Mouse (Mus musculus) hindbrain, embryonic 12.5 days (tissue): ENCODE data around the gene Dkkl1. TPM values are rescaled to one million over a fixed set of nuclear protein-coding genes. Genes with fewer than 3 reads are reported as not detected.
"Not testable (repeated sequence)": the region's sequence is repeated elsewhere in the genome, so short reads cannot be mapped to it uniquely, and the experiment has no call there.

Experiments used
- ATAC-seq: fragments of 200-750 bp; cut with Nextera tagmentation; 2 replicates; pipeline ENCODE4 v1.8.0; 2017; ENCODE audit warnings: moderate TSS enrichment; ENCODE audit not compliant: low FRiP score
- H3K27ac ChIP-seq: fragments of 300-500 bp; sonication (generic); 2 replicates; pipeline ENCODE4 v1.5.1; 2016; ENCODE audit warnings: mild to moderate bottlenecking
- H3K27me3 ChIP-seq: fragments of 300-500 bp; sonication (generic); 2 replicates; pipeline ENCODE4 v1.6.1; 2016; ENCODE audit warnings: mild to moderate bottlenecking
- H3K36me3 ChIP-seq: fragments of 300-500 bp; sonication (generic); 2 replicates; pipeline ENCODE4 v1.6.1; 2016; ENCODE audit warnings: mild to moderate bottlenecking
- H3K4me1 ChIP-seq: fragments of 300-500 bp; sonication (generic); 2 replicates; pipeline ENCODE4 v1.6.1; 2016
- H3K4me2 ChIP-seq: fragments of 300-500 bp; sonication (generic); replicated peaks from 2 replicates; pipeline ENCODE4 v1.6.1; 2016; ENCODE audit warnings: mild to moderate bottlenecking
- H3K4me3 ChIP-seq: fragments of 300-500 bp; sonication (generic); 2 replicates; pipeline ENCODE4 v1.5.1; 2016; ENCODE audit warnings: mild to moderate bottlenecking
- H3K9ac ChIP-seq: fragments of 300-500 bp; sonication (generic); 2 replicates; pipeline ENCODE4 v1.6.1; 2016; ENCODE audit warnings: mild to moderate bottlenecking, moderate library complexity
- H3K9me3 ChIP-seq: fragments of 300-500 bp; sonication (generic); replicated peaks from 2 replicates; pipeline ENCODE4 v1.6.1; 2016; ENCODE audit warnings: mild to moderate bottlenecking
- WGBS: fragments of 180-500 bp; shearing (Covaris S2); methylation state at CpG from one replicate; pipeline ENCODE4 v1.1.7; 2016; 5-methylcytosine and 5-hydroxymethylcytosine counted together
- polyA plus RNA-seq: library from polyadenylated mRNA; unstranded; fragments of >200 nt; fragmentation: Nextera tagmentation; extraction: Ambion mirVana; gene quantifications from 2 replicates; pipeline ENCODE4 v1.2.1, GENCODE M21; 2016

Gene Dkkl1
- polyA plus RNA-seq, 1 experiment from 2014 or later, result 3.4 TPM

DNA sequence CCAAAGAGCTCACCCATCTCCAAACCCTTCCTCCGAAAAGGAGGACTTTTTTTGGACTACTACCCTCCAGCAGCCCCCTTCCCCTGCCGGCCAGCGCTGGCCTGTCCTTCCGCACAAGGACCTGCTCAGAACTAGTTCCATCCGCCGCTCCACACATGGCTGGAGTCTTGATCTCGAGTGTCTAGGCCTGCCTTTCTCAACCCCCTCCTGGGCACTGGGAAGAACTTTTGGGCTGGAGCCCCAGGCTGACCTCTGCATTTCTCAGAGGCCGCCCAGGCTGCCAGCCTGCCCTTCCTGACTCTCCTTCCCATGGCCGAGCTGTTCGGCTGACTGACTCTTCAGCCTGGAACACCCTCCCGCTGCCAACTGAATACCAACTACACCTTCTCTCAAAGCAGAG is 29.3 kb downstream of the Dkkl1 start:
- Histone ChIP-seq H3K36me3 (no peaks in the 10 kb centered on the region), H3K4me2 (peak overlapping the region; percentile 51), H3K27ac (no peak overlapping the region), H3K27me3 (peaks cover 94% of the 10 kb centered on the region), H3K9ac (peak overlapping the region; percentile 49; the same call in 1 of the 2 replicates), H3K9me3 (no peaks in the 10 kb centered on the region), H3K4me1 (peaks cover 22% of the 10 kb centered on the region), H3K4me3 (peak overlapping the region; percentile 24)
- ATAC-seq, result no peak; the same call in 1 of the 2 replicates
- WGBS, result 17% methylated on average over 11 of the region's 11 CpGs

DNA sequence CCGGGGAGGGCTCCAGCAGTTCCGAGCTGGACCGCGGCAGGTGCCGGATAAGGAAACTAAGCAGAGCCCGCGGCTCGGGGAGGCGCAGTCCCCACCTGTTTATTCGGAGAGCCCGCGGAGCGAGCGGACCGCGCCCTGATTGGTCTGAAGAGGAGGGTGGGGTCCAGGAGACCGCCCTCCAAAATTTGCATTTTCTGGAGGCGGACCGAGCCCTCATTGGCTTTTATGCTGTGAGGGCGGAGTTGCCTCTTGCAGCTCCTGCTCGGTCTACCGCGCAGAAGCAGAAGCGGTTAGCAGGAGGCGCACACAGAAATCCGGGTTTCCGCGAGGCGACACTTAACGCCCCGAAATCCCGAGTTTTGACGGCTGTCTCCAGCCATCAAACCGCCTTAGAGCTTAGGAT is 29.7 kb downstream of the Dkkl1 start:
- no peak overlapping the region for H3K27ac ChIP-seq
- peak; percentile 85 for ATAC-seq
- peak overlapping the region; percentile 24 for H3K4me3 ChIP-seq
- H3K27me3 ChIP-seq, result peaks cover 98% of the 10 kb centered on the region
- H3K36me3 ChIP-seq, result no peaks in the 10 kb centered on the region
- H3K4me1 ChIP-seq, result peaks cover 22% of the 10 kb centered on the region
- WGBS, result 1% methylated on average over 34 of the region's 34 CpGs
- no peaks in the 10 kb centered on the region for H3K9me3 ChIP-seq
- H3K4me2 ChIP-seq, result peak overlapping the region; percentile 51
- H3K9ac ChIP-seq, result peak overlapping the region; percentile 49; the same call in 1 of the 2 replicates

DNA sequence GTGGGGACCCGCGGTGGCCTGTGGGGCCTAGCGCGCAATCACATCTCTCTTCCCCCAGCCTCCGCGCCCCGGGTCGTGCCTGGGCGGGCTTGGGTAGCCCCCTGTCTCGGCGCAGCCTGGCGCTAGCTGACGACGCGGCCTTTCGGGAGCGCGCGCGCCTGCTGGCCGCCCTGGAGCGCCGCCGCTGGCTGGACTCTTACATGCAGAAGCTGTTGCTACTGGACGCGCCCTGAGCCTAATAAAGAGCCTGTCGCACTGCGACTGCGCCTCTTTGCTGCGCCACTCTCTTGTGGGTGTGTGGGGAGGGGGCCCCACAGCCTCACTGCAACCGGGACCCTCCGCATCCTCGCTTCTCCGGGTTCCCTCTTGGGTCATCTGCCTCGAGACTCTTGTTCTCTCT is 30.4 kb downstream of the Dkkl1 start:
- Histone ChIP-seq H3K9me3 (no peaks in the 10 kb centered on the region), H3K9ac (peak overlapping the region; percentile 35; the same call in 1 of the 2 replicates), H3K4me3 (peak overlapping the region; percentile 24), H3K4me1 (peaks cover 22% of the 10 kb centered on the region), H3K36me3 (no peaks in the 10 kb centered on the region), H3K27me3 (peaks cover 98% of the 10 kb centered on the region), H3K4me2 (peak overlapping the region; percentile 51), H3K27ac (no peak overlapping the region)
- WGBS, result 7% methylated on average over 32 of the region's 35 CpGs
- no peak for ATAC-seq

DNA sequence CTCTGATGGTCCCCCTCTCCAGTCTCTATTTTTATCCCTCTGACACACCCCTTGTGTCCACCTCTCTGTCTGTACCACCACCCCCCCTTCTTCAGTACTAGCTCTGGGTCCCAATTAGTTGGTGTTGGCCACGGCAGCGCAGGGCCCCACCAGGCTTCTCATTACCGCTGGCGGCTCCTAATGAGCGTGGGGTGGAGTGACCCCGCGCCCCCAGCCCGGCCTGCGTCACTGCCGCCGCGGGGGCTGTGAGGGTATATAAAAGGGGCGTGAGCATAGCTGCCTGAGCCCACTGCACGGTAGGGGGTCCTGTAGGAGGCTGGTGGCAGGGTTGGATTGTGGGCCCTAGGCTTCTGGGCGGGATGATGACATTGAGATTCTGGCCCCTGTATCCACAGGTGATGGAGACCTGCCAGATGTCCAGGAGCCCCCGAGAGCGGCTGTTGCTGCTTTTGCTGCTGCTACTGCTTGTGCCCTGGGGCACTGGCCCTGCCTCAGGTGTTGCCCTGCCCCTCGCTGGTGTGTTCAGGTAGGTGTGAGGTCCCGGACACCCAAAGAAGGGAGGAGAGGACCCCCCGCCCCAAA is 31.0 kb downstream of the Dkkl1 start, which contains the start of gene Pth2:
Gene Pth2 (plus strand): TSS at position 100 of the 582 bp plus-strand sequence.
- Histone ChIP-seq H3K9me3 (no peaks in the 10 kb centered on the region), H3K36me3 (no peaks in the 10 kb centered on the region), H3K9ac (peak within 1 kb of the TSS; percentile 35; the same call in 1 of the 2 replicates), H3K27ac (no peak within 1 kb of the TSS), H3K4me3 (peak within 1 kb of the TSS; percentile 24), H3K27me3 (peaks cover 99% of the 10 kb centered on the region), H3K4me1 (peaks cover 28% of the 10 kb centered on the region), H3K4me2 (peak within 1 kb of the TSS; percentile 51)
- 22% methylated on average over 20 of the region's 20 CpGs for WGBS
- no peak for ATAC-seq

DNA sequence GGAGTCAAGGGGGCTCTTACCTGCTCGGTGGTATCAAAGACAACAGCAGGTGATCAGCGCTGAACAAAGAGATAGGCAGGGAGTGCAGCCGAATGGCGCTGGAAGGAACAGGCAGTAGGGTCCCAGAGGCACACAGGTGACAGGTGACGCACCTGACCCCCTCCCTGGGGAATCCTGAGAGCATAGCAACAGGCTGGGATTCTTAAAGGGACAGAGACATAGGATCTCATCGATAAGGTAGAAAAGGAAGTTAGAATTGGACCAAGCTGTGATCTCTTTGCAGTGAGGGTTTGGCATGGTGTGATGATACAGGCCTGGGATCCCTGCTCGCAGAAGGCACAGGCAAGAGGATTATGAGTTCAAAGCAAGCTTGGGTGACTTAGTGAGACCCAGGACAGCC is 32.5 kb downstream of the Dkkl1 start, which contains the start of gene Gfy:
Gene Gfy (minus strand): TSS at position 101 of the 400 bp plus-strand sequence.
- 26% methylated on average over 7 of the region's 7 CpGs for WGBS
- H3K4me3 ChIP-seq, result no peak within 1 kb of the TSS
- H3K27ac ChIP-seq, result no peak within 1 kb of the TSS
- H3K9me3 ChIP-seq, result no peaks in the 10 kb centered on the region
- no peak for ATAC-seq
- H3K4me2 ChIP-seq, result no peak within 1 kb of the TSS
- peaks cover 100% of the 10 kb centered on the region for H3K27me3 ChIP-seq
- no peaks in the 10 kb centered on the region for H3K36me3 ChIP-seq
- H3K9ac ChIP-seq, result no peak within 1 kb of the TSS
- peaks cover 31% of the 10 kb centered on the region for H3K4me1 ChIP-seq

DNA sequence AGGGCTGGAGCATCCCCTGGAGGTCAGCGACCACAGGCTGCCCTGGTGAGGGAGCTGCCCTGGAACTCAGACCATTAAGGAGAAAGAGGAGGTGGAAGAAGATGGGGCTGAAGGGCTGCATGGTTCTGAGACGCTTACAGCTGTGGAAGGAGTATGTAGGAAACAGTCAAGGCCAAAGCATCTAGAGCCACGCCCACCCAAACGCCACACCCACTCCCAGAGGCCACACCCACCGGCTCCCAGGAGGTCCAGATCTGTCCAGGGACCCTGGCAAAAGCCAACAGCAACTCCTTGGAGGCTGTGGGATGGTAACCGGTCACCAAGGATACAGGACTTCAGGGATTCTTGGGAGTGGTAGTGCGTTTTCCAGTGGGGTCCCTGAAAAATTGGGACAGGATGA is 33.4 kb downstream of the Dkkl1 start:
- H3K4me3 ChIP-seq, result no peak overlapping the region
- WGBS, result 29% methylated on average over 7 of the region's 7 CpGs
- H3K4me1 ChIP-seq, result peaks cover 30% of the 10 kb centered on the region
- H3K9ac ChIP-seq, result no peak overlapping the region
- H3K36me3 ChIP-seq, result no peaks in the 10 kb centered on the region
- H3K27ac ChIP-seq, result no peak overlapping the region
- no peak overlapping the region for H3K4me2 ChIP-seq
- no peak for ATAC-seq
- peaks cover 98% of the 10 kb centered on the region for H3K27me3 ChIP-seq
- H3K9me3 ChIP-seq, result no peaks in the 10 kb centered on the region

DNA sequence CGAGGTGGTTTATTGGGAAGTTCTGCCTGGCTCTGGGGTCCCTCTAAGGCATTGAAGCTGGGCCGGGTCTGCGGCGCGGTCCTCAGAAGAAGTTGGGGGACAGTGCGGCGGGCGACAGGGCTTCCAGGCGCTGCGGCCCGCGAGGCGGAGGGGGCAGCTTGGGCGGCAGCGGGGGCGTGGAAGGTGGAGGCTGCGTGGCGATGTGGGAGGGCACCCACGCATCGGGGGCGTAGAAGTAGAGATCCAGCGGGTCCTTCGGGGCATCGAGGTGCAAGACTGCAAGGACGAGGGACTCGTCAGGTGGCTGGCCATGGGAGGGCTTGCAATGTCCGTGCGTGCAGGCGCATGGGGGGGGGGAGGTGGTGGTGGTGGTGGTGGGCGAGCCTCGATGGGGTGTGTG is 35.6 kb downstream of the Dkkl1 start:
- Histone ChIP-seq H3K4me2 (peak overlapping the region; percentile 25), H3K27ac (no peak overlapping the region), H3K9me3 (no peaks in the 10 kb centered on the region), H3K27me3 (peaks cover 97% of the 10 kb centered on the region), H3K9ac (no peak overlapping the region), H3K4me1 (peaks cover 22% of the 10 kb centered on the region), H3K36me3 (no peaks in the 10 kb centered on the region), H3K4me3 (peak overlapping the region; percentile 10; the same call in 1 of the 2 replicates)
- WGBS, result 3% methylated on average over 31 of the region's 31 CpGs
- no peak for ATAC-seq

DNA sequence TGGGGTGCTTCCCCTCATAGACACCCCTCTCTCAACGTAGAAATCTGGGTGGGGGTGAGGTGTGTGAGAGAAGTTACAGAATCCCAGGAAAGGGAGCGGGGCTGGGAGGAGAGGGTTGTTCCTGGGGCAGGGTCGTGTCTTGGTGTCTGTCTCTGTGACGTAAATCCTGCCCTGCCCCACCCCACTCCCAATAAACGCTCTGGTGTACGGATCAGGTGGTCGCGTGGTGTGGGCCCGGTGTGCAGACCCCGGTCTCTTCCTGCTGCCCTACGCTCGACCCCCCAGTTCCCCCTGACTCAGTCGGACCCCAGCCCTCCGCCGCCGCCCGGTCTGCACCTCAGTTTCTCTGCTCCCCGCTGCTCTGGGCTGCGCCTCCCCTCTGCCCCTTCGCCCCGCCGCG is 36.0 kb downstream of the Dkkl1 start:
- ATAC-seq, result no peak
- Histone ChIP-seq H3K9ac (no peak overlapping the region), H3K27me3 (peaks cover 96% of the 10 kb centered on the region), H3K27ac (no peak overlapping the region), H3K9me3 (no peaks in the 10 kb centered on the region), H3K36me3 (no peaks in the 10 kb centered on the region), H3K4me1 (peaks cover 17% of the 10 kb centered on the region), H3K4me2 (peak overlapping the region; percentile 25), H3K4me3 (peak overlapping the region; percentile 10; the same call in 1 of the 2 replicates)
- 1% methylated on average over 23 of the region's 23 CpGs for WGBS

DNA sequence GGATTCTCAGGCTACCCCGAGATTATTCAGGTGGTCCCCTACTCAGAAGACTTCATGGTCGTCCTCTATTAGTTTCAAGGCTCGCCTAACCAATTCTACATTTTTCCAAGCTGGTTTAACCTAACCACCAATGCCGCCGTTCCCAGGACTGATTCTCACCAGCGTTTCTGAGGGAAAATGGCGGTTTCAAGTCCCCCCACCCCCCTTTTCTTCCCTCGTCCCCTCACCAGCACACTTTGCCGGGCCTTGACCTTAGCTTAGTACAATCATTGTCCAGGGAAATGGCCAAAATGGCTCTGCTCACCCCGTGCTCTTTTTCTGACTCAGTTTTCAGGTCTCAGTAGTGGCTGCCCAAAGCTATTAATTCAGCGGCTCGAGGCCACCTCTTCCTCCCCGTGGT is 36.5 kb downstream of the Dkkl1 start:
- under 1% methylated on average over 13 of the region's 13 CpGs for WGBS
- Histone ChIP-seq H3K27ac (no peak overlapping the region), H3K4me3 (0 out of 2 replicates have a peak overlapping the region, but pooled peaks have one; percentile 10), H3K36me3 (no peaks in the 10 kb centered on the region), H3K4me1 (peaks cover 16% of the 10 kb centered on the region), H3K4me2 (no peak overlapping the region), H3K9me3 (peaks cover under 1% of the 10 kb centered on the region; the same call in 1 of the 2 replicates), H3K27me3 (peaks cover 96% of the 10 kb centered on the region), H3K9ac (no peak overlapping the region)
- ATAC-seq, result no peak

DNA sequence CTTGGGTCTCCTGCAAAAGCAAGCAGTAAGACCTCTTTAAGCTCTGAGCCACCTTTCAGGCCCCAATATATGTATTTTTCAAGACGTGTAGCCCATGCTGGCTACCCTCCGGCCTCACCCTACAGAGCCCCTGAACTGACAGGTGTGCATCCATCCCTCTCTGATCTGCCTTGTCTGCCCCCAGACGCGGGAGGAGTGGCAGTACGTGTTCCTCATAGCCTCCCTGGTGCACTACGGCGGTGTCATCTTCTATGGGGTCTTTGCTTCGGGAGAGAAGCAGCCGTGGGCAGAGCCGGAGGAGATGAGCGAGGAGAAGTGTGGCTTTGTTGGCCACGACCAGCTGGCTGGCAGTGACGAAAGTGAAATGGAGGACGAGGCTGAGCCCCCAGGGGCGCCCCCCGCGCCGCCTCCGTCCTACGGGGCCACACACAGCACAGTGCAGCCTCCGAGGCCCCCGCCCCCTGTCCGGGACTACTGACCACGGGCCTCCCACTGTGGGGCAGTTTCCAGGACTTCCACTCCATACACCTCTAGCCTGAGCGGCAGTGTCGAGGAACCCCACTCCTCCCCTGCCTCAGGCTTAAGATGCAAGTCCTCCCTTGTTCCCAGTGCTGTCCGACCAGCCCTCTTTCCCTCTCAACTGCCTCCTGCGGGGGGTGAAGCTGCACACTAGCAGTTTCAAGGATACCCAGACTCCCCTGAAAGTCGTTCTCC is 37.2 kb downstream of the Dkkl1 start:
- no peak for ATAC-seq

DNA sequence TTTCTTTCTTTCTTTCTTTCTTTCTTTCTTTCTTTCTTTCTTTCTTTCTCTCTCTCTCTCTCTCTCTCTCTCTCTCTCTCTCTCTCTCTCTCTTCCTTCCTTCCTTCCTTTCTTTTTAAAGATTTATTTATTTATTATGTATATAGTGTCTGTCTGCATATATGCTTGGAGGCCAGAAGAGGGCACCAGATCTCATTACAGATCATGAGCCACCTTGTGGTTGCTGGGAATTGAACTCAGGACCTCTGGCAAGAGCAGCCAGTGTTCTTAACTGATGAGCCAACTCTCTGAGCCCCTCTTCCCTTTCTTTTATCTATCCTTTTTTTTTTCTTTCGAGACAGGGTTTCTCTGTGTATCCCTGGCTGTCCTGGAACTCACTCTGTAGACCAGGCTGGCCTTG is 38.2 kb downstream of the Dkkl1 start:
- Histone ChIP-seq H3K4me1 (peaks cover 16% of the 10 kb centered on the region), H3K27me3 (peaks cover 96% of the 10 kb centered on the region), H3K9me3 (peaks cover 12% of the 10 kb centered on the region)
- not testable (repeated sequence) for H3K9ac ChIP-seq, H3K27ac ChIP-seq, ATAC-seq, H3K36me3 ChIP-seq, H3K4me3 ChIP-seq, H3K4me2 ChIP-seq
- WGBS, result 59% methylated on average over 1 of the region's 1 CpGs

More for the DNA sequence above, 37.2 kb downstream of the Dkkl1 start:
- H3K9ac ChIP-seq, result no peak overlapping the region
- peak overlapping the region; percentile 29 for H3K4me2 ChIP-seq
- WGBS, result 3% methylated on average over 29 of the region's 29 CpGs
- H3K27me3 ChIP-seq, result peaks cover 96% of the 10 kb centered on the region
- H3K36me3 ChIP-seq, result no peaks in the 10 kb centered on the region
- H3K4me3 ChIP-seq, result 0 out of 2 replicates have a peak overlapping the region, but pooled peaks have one; percentile 4
- peaks cover 16% of the 10 kb centered on the region for H3K4me1 ChIP-seq
- H3K27ac ChIP-seq, result no peak overlapping the region
- peaks cover 7% of the 10 kb centered on the region for H3K9me3 ChIP-seq

DNA sequence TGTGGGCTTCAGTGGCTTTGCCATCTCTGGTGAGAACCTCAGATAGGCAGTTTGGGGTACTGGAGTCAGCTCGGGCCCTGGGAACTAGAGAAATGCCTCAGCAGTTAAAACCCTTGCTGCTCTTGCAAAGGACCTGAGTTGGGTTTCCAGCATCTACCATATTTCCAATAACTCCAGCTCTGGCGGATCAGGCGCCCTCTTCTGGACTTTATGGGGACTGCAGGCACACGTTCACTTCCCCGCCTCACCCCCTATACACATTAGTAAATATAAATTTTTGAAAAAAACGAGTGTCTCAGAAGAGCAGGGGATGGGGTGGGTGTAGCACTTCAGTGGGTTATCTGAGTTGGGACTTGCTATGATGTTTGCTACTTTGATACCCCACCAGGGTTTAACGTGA is 39.0 kb downstream of the Dkkl1 start:
- Histone ChIP-seq H3K27ac (no peak overlapping the region), H3K27me3 (peaks cover 96% of the 10 kb centered on the region), H3K36me3 (no peaks in the 10 kb centered on the region), H3K4me1 (peaks cover 24% of the 10 kb centered on the region), H3K9ac (no peak overlapping the region), H3K4me3 (no peak overlapping the region), H3K4me2 (no peak overlapping the region), H3K9me3 (peaks cover 12% of the 10 kb centered on the region)
- ATAC-seq, result no peak
- WGBS, result 66% methylated on average over 7 of the region's 7 CpGs
